Mouse (Mus musculus) cerebral cortex, adult 2 months (tissue): Measurements from ENCODE around the gene Gm20498.

Source experiments
- WGBS: fragments of 180-500 bp; shearing (Covaris S2); methylation state at CpG from one replicate; pipeline ENCODE4 v1.1.7; 2018; 5-methylcytosine and 5-hydroxymethylcytosine counted together

The Gm20498 gene

GRCm38 (mm10) chr12:81532316-81533028 lies at the start of gene Gm20498, which contains the start of gene Synj2bp:
TSS of gene Gm20498 (minus strand) at chr12:81532905.
TSS of gene Synj2bp (minus strand) at chr12:81532911.
- under 1% methylated on average over 46 of the region's 46 CpGs for WGBS

GRCm38 (mm10) chr12:81568374-81568773 lies 35.7 kb upstream of the Gm20498 start, which contains the start of gene Adam21:
TSS of gene Adam21 (minus strand) at chr12:81568474.
- WGBS: 79% methylated on average over 1 of the region's 1 CpGs

GRCm38 (mm10) chr12:81567931-81568330 lies 35.2 kb upstream of the Gm20498 start:
- 58% methylated on average over 5 of the region's 5 CpGs for WGBS

GRCm38 (mm10) chr12:81564173-81564572 lies 31.5 kb upstream of the Gm20498 start:
- 72% methylated on average over 3 of the region's 3 CpGs for WGBS

GRCm38 (mm10) chr12:81549286-81549685 lies 16.6 kb upstream of the Gm20498 start:
- 87% methylated on average over 3 of the region's 3 CpGs for WGBS

- WGBS: 74% methylated on average over 4 of the region's 4 CpGs
Observed at GRCm38 (mm10) chr12:81547163-81547562, 14.5 kb upstream of the Gm20498 start.

GRCm38 (mm10) chr12:81533029-81533419 lies 319 bp upstream of the Gm20498 start:
- 17% methylated on average over 4 of the region's 4 CpGs for WGBS

- WGBS: 76% methylated on average over 8 of the region's 8 CpGs
Observed at GRCm38 (mm10) chr12:81530587-81530986, 2.1 kb downstream of the Gm20498 start.

GRCm38 (mm10) chr12:81496906-81497305 lies 35.8 kb downstream of the Gm20498 start:
- 97% methylated on average over 9 of the region's 9 CpGs for WGBS

- WGBS: 94% methylated on average over 5 of the region's 5 CpGs
Observed at GRCm38 (mm10) chr12:81490491-81490890, 42.2 kb downstream of the Gm20498 start.

- 37% methylated on average over 6 of the region's 6 CpGs for WGBS
Observed at GRCm38 (mm10) chr12:81485311-81485710, 47.4 kb downstream of the Gm20498 start.

GRCm38 (mm10) chr12:81484727-81485191 lies 47.9 kb downstream of the Gm20498 start, which contains the start of gene Cox16:
TSS of gene Cox16 (minus strand) at chr12:81485127.
- WGBS: under 1% methylated on average over 31 of the region's 31 CpGs

GRCm38 (mm10) chr12:81484212-81484611 lies 48.5 kb downstream of the Gm20498 start:
- 0% methylated on average over 7 of the region's 7 CpGs for WGBS

GRCm38 (mm10) chr12:81483656-81484055 lies 49.0 kb downstream of the Gm20498 start:
- 34% methylated on average over 17 of the region's 17 CpGs for WGBS

GRCm38 (mm10) chr12:81459051-81459450 lies 73.7 kb downstream of the Gm20498 start:
- WGBS: 98% methylated on average over 7 of the region's 7 CpGs

GRCm38 (mm10) chr12:81438985-81439384 lies 93.7 kb downstream of the Gm20498 start:
- WGBS: 96% methylated on average over 9 of the region's 9 CpGs

- WGBS: 99% methylated on average over 2 of the region's 2 CpGs
Observed at GRCm38 (mm10) chr12:81434778-81435177, 97.9 kb downstream of the Gm20498 start.

- 85% methylated on average over 1 of the region's 1 CpGs for WGBS
Observed at GRCm38 (mm10) chr12:81421846-81422245, 110.9 kb downstream of the Gm20498 start, which contains the start of gene Adam4. TSS of gene Adam4 (minus strand) at chr12:81421946.

- WGBS: 49% methylated on average over 3 of the region's 3 CpGs
Observed at GRCm38 (mm10) chr12:81413211-81413610, 119.5 kb downstream of the Gm20498 start.

- WGBS: 75% methylated on average over 3 of the region's 3 CpGs
Observed at GRCm38 (mm10) chr12:81408966-81409365, 123.7 kb downstream of the Gm20498 start.

GRCm38 (mm10) chr12:81402187-81402586 lies 130.5 kb downstream of the Gm20498 start:
- 14% methylated on average over 1 of the region's 1 CpGs for WGBS

GRCm38 (mm10) chr12:81379364-81379763 lies 153.3 kb downstream of the Gm20498 start, which contains the start of gene Gm4787:
TSS of gene Gm4787 (minus strand) at chr12:81379464.
- 78% methylated on average over 1 of the region's 1 CpGs for whole genome bisulfite sequencing

- WGBS: 56% methylated on average over 5 of the region's 5 CpGs
Observed at GRCm38 (mm10) chr12:81333841-81334240, 198.9 kb downstream of the Gm20498 start.
